Mouse (Mus musculus) spleen, postnatal 4 days (tissue): ENCODE data around the gene Efcc1.

Experiments used
- DNase-seq, 2 experiments: peaks; one replicate each; pipeline ENCODE4 v3.0.0; 2022; ENCODE audit warnings: low spot score in 2 of 2

Efcc1 gene

GRCm38 (mm10) chr6:87730591-87731462, at the start of gene Efcc1:
Gene Efcc1, plus strand, starts transcription at chr6:87730869.
- DNase-seq, result peak in 1 of 2 experiments; percentile 64

- DNase-seq, result no peak
These were observed 34.7 kb upstream of the Efcc1 start for GRCm38 (mm10) chr6:87695947-87696346.

GRCm38 (mm10) chr6:87696544-87696943, 34.1 kb upstream of the Efcc1 start:
- DNase-seq, result no peak

GRCm38 (mm10) chr6:87706246-87706645, 24.4 kb upstream of the Efcc1 start:
- DNase-seq, result no peak

DNA sequence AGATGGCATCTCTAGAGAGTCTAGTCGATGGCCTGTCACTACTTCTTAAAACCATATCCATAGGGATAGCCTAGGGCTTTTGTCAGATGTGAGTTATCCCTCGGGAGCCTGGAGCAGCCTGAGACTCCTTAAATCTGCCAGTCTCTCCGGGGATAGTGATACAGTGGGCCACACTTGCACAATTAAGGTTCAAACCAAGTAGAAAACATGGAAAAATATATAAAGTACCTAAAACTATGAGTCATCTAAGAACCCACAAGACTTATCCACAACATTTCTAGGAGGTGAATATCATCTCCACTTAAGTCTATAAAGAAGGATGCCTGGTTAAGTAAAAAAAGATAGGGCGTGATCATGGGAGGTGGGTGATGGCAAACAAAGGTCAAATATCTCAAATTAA, 18.4 kb upstream of the Efcc1 start:
- no peak for DNase-seq

- no peak for DNase-seq
These were observed 16.6 kb upstream of the Efcc1 start for GRCm38 (mm10) chr6:87714091-87714490.

DNA sequence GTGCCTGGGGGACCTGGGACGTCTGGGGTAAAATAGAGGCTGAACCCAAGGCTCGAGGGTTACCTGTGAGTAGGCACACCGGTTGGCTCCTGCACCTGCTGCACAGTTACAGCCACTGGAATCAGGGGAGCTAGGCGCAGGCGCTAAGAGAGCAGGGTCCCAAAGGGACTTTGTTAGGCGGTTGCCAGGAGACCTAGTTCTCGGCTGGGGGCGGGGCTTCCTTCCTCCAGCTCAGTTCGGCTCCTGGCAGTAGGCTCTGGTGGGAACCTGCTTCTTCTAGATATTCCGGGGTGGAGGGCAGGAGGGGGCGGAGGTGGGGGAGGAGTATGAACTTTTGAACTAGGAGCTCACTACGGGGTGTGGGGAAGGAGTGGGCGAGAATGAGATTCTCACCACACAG, 8.0 kb upstream of the Efcc1 start:
- no peak for DNase-seq

GRCm38 (mm10) chr6:87725267-87725912, 5.3 kb upstream of the Efcc1 start:
- DNase-seq, result no peak

GRCm38 (mm10) chr6:87728102-87728501, 2.6 kb upstream of the Efcc1 start:
- no peak for DNase-seq

DNA sequence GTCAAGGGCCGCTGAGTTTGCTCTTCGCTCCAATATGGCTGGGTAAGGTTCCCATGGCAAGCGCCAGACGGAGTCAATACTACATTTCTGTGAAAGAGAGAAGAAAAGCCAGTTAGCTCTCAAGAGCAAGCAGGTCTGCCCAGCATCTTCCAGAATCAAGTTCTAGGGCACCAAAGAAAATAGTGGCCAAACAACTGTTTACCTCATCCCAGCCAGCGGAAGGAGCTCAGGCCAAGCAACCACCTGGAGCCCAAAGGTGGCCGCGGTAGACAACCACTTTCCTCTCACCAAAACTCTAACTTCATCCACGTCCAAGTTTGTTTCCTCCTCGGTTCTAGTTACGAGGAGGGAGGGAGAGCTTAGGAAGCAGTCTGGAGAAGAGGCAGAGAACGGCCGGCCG, 528 bp upstream of the Efcc1 start:
- no peak for DNase-seq

- DNase-seq, result no peak
These were observed 910 bp downstream of the Efcc1 start for GRCm38 (mm10) chr6:87731463-87732095.

- DNase-seq, result no peak
These were observed 1.7 kb downstream of the Efcc1 start for GRCm38 (mm10) chr6:87732151-87733011.

GRCm38 (mm10) chr6:87733131-87733930, 2.7 kb downstream of the Efcc1 start:
- DNase-seq, result no peak

DNA sequence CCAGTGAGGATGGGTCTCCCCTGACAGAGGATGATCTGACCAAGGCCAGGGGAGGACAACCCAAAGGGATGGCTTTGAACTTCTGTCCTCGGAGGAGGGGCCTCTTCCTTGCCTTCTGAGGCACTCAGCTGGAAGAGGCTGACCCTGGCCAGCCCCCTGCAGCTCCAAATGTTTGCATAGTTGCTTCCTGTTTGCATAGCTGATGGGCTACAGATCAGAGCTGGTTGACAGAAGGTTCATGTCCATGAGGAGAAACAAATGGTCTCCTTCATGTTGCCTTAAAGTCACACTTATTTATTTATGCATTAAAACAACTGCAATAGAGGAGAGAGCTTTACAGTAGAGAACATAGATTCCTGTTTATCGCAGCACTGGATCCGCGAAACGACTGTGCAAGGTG, 3.5 kb downstream of the Efcc1 start:
- DNase-seq, result no peak

DNA sequence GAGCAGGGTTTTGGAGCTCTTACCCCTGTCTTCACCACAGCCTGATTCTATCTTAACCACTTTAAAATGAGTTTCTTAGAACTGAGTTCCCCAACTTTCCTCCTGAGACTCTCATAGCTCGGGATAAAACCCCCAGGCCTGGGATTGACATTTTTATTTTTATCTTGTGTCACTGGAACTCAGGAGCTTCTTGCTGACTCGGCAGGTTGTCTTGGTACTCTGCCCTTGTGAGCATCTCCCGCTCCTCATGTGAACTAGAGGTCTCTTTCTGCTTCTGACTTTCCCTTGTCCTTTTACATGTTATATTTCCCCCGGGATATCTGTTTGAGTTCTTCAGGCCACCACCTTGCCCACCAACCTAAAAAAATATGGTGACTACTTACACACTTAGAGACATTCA, 6.3 kb downstream of the Efcc1 start:
- no peak for DNase-seq

GRCm38 (mm10) chr6:87737921-87738626, 7.4 kb downstream of the Efcc1 start:
- DNase-seq, result peak; percentile 33 to 69

DNA sequence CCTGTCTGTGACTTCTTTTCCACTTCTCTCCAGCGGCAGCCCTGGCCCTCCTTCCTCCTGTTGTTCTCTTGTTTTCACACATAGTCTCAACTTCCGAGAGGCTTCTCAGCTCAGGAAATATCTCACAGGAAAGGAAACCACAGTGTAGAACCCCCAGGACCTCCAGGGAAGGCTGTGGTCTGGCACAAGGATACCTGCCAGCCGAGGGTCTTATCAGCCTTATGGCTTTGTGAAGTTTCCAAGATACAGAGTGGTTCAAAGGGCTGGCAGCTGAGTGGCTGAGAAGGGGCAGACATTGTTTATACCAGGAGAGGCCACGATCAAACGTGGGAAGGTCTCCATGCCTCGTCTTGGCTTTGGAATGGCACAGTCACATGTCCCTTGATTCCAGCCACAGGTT, 9.2 kb downstream of the Efcc1 start:
- no peak for DNase-seq

- DNase-seq, result peak in 1 of 2 experiments; percentile 71
These were observed 9.8 kb downstream of the Efcc1 start for GRCm38 (mm10) chr6:87740496-87740895.

DNA sequence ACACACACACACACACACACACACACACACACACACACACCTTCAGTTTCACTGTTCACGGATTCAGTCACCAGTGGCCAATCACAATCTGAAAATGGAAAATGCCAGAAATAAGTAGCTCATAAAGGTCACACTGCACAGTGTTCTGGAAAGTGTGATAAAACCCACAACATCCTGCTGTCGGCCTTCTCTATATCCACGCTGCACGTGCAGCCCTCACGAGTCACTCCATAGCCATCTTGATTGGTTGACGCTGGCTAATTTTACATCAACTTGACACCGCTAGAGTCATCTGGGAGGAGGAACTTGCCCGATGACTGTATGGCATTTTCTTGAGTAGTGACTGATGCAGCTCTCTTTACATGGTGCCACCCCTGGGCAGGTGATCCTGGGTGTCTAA, 11.3 kb downstream of the Efcc1 start:
- DNase-seq, result no peak

- peak in 1 of 2 experiments; percentile 52 for DNase-seq
These were observed 12.1 kb downstream of the Efcc1 start for GRCm38 (mm10) chr6:87742804-87743203.
